Mouse (Mus musculus): ENCODE data around the gene Gtf2h3.
"Not testable (repeated sequence)": the region's sequence is repeated elsewhere in the genome, so short reads cannot be mapped to it uniquely, and the experiment has no call there.

Gene Gtf2h3

DNA sequence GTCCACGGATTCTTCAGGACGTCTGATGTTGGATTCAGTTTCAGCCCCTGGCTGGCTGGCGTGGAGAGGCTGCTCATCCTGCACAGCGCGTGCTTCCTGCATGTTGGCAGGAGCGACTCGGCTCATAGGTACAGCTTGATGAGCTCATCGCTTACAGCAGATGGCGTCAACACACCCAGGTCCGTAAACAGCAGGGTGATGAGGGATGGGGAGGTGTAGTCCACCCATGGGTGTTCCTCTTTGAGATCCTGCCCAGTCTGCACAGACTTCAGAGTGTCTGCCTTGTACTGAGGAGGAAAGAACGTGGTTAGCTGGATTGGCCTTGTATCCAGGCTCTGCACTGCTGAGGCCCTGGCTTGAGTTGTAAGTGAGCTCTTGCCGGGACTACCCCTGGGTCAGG, 7.9 kb upstream of the Gtf2h3 start:
- no peak for DNase-seq (ENCODE audit: low read depth, low spot score)

DNA sequence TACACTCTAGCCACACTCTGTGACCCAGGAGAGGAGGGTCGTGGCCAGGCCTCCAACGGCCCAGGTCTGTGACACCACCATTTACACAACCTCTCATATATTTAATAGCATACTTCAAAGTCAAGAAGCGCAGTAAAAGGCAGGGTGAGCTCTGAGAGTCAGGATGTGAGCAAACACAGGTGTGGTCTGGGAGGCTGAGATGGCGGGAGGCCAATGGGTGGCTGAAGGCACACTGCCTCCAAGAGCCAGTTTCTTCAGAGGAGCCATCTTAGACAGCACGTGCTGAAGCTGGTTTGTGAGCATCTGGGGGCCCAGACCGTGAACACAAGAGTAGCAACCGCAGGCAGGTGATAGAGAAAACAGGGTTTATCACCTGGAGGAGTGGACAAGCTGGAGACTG, 3.5 kb upstream of the Gtf2h3 start:
- no peak for DNase-seq (ENCODE audit: low read depth, low spot score)

DNA sequence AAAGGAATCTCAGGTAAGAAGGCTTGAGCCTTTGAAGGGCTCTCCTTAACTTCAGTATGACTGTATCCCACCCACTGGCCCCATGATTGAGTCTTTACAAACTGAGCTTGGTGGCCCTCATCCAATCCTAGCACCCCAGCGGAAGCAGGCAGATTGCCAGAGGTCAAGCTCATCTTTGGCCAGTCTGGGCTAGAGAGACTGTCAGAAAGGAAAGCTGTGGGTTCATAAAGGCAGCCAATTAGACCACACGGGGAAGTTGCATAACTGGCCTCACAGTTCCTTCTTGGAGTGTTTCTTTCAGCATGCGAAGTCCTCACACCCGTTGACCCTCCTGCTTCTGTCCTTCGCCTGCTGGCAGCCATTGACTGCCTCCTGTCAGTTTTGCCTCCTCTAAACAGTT, 3.6 kb downstream of the Gtf2h3 start:
- no peak for DNase-seq (ENCODE audit: low read depth, low spot score)

DNA sequence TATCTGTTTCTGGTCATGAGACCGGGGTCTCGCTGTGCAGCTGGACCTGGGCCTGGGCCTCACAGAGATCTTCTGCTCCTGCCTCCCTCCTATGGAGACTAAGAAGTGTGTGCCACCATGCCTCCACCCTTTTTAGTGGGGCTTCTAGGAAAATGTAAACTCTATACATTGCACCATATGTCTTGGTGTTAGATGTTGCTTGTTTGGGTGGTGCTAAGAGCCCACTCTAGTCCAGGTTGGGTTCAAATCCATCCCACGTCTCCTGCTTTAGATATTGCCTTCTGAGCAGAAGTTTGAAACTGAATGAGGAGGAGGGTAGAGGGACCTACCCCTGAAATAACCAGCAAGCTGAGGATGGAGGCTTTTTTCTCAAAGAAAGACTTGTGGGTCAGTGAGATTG, 13.8 kb downstream of the Gtf2h3 start:
- no peak for DNase-seq (ENCODE audit: low read depth, low spot score)

DNA sequence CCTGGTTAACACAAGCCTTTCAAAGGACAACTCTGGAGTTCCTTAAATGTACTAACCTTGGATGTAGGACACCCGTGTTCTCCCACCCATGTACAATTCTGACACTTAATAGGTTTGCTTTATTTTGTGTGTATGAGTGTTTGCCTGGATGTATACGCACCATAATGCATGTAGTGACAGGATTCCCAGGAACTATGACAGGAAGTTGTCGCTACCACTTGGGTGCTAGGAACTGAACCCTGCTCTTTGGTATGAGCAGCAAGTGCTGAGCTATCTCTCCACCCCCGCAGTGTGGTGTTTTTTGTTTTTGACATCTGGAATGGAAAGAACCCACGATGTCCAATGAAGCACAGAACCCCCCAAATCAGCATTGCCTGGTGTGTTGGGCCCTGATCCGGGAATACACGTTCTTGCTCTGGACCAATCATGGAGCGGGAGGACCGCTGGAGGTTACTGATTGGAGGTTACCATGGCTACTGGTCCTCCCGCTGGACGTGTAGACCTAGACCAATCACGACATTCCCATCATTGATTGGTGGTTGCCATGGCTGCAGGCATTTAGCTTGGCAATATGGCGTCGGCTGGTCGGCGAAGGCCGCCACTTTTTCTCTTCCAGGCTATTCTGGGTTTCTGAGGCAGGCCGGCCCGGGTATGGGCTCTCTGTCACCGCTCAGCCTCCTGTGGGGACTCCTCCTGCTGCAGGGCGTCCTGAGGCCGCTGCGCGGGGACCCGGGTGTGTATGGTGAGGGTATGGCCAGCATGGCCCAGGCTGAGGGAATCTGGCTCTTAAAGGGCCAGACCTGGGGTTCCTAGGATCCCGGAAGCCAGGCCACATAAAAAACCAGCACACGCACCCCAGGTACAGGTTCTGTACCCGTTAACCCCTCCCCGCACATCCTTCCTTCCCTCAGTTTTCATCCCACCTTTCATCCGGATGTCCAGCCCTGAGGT, 19.6 kb downstream of the Gtf2h3 start:
- peak; percentile 84 for DNase-seq (ENCODE audit: low read depth, low spot score)

DNA sequence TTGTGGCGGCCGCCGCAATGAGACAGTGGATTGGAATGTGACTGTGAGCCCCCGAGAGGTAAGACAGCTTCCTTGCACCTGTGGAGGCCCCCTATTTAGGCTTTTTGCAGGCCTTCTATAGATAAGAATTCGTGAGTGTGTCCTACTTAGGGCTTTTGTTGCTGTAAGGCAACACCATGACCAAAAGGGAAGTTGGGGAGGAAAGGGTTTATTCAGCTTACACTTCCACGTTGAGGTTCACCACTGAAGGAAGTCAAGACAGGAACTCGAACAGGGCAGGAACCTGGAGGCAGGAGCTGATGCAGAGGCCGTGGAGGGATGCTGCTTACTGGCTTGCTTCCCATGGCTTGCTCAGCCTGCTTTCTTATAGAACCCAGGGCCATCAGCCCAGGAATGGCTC, 20.8 kb downstream of the Gtf2h3 start:
- not testable (repeated sequence) for DNase-seq (ENCODE audit: low read depth, low spot score)

DNA sequence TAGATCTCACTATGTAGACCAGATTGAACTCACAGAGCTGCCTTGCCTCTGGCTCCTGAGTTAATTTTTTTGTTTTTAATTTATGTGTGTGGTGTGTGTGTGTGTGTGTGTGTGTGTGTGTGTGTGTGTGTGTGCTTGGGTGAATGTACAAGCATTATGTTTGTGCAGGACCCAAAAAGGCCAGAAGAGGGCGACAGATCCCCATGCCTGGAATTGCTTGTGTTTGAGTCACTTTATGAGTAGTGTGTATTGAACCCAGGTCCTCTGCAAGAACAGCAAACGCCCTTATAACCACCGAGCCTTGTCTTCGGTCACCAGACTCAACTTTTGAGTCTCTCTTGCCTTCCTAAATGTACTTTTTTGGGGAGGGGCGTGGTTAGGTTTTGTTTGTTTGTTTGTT, 23.4 kb downstream of the Gtf2h3 start:
- DNase-seq (ENCODE audit: low read depth, low spot score), result peak; percentile 69

DNA sequence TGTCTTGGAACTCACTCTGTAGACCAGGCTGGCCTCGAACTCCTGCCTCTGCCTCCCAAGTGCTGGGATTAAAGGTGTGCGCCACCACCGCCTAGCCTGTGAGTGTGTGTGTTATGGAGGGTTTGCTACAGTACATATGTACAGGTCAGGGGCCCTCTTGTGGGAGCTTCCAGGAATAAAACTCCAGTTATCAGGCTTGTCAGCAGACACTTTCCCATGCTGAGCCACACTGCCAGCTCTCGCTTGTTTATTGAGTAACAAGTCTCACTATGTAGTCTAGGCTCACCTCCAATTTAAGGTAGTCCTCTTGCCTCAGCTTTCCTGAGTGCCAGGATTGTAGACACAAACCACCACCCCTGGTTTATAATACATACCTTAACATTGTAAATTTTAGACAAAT, 25.4 kb downstream of the Gtf2h3 start:
- no peak for DNase-seq (ENCODE audit: low read depth, low spot score)

DNA sequence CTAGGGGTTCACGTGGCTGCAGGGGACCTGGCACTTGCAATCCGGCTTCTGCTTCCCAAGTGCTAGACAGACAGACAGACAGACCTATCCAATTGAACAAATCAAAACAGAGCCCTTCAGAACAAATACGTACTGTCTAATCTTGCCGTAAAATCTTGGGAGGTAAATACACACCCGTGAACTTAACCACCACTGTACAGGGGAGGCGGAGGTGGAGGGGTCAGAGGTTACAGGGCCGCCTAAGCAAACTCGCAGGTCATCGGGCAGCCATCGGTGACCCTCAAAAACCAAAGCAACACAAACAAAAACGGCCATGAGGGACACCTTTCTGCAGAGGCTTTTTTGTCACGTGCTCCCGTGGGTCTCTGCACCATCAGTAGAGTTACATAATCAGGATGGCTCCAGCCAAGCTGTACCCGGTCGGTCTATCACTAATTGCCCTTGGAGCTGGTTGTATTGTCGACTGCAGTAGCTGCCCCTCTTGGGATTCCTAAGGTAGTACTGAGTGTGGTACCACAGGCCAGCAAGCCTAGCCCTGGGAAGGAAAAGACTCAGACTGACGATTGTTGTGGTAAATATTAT, 26.2 kb downstream of the Gtf2h3 start:
- no peak for DNase-seq (ENCODE audit: low read depth, low spot score)

DNA sequence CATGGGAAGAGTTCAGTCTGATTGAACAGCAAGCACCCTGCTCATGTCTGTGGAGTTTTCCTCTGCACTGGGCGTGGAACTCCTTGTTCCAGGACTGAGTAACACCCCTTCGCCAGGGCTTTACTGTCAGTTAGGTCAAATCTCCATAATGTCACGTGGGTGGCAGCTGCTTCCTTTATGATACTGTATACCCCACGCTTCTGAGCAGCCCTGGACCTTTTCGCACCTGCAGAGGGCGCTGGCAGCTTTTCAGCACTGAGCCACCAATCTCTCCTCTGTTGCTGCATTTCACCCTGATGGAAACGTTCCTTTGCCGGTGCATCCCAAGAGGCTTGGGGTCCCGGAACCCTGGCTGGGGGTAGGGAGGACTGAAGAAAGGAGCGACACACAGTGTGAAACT, 32.0 kb downstream of the Gtf2h3 start:
- no peak for DNase-seq (ENCODE audit: low read depth, low spot score)

DNA sequence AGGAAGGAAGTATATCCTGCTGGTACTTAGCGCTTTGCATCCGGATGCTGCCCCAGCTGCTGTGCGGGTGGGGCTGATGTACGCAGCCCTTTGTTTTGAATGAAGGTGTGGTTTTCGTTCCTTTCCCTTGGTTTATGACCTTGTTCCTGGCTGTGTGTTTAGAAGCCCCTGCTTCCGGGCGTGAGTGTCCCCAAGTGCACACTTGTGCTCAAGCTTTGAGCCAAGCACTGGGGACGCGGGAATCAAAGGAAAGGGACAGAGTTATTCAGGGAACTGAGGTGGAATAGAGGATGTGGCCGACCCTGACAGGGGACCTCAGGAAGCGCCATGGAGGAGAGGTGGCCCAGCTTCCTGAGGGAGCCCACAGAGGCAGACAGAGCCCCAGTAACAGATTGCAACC, 35.8 kb downstream of the Gtf2h3 start:
- peak; percentile 56 for DNase-seq (ENCODE audit: low read depth, low spot score)

DNA sequence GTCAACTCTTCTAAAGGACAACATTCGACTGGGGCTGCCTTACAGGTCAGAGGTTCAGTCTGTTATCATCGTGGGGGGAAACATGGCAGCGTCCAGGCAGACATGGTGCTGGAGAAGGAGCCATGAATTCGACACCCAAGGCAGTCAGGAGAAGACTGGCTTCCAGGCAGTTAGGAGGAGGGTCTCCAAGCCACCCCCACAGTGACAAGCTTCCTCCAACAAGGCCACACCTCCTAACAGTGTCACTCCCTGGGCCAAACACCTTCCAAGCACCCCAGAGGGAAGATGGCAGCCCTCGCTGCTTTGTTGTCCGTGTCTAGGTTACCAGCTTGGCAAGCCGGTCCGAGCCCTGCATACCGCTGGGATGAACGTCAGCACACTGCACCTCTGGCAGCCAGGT, 39.8 kb downstream of the Gtf2h3 start:
- no peak for DNase-seq (ENCODE audit: low read depth, low spot score)

DNA sequence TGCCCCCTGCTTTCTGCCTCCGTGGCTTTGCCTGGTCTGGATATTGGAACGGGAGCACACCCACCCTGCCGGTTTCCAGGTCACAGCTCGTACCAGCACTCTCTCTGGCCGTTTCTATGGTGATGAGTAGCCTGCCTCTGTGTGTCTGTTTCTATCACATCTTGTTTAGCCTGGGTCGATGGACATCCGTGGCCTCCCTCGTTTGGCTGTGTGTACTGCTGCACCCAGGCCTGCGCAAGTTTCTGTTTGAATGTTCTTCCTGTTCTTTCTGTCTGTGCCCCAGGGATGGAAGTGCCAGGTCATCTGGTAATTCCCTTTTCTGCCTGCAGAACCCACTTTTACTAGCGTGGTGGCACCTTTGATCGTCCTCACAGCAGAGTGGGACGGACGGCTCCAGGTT, 42.4 kb downstream of the Gtf2h3 start:
- DNase-seq (ENCODE audit: low read depth, low spot score), result no peak

DNA sequence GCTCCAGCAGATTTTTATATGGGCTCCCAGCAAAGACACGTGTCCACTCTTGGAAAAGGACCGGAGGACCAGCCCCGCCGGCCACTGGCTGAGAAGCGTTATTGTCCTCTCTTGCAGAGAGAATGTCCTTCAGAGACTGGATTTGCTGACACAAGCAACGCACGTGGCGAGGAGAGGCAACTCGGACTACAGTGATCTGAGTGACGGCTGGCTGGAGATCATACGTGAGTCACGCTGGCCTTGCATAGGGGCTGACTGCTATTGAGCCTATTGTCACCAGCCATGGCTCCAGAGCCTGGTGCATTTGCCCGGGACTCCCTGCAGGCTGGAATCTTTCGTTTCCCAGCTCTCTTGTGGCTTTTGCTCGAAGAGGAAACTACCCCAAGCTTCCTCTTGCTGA, 44.0 kb downstream of the Gtf2h3 start:
- DNase-seq (ENCODE audit: low read depth, low spot score), result no peak

DNA sequence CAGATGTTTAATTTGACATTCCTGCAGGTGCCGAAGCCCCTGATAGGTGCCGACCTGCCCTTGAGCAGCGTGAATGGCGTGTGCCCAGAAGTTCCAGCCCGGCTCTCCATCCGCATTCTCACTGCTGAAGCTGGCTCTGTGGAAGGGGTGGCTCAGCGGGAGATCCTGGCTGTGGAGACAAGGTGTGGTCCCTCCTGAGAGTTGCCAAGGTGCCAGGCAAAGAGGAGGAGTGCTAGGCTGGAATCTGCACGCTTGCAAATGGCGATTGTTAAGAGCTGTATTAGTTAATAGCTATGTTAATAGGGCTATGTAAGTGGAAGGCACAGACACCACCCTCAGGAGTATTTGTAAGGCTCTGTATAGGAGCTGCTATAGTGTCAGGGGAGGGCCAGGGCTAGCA, 45.4 kb downstream of the Gtf2h3 start:
- no peak for DNase-seq (ENCODE audit: low read depth, low spot score)

DNA sequence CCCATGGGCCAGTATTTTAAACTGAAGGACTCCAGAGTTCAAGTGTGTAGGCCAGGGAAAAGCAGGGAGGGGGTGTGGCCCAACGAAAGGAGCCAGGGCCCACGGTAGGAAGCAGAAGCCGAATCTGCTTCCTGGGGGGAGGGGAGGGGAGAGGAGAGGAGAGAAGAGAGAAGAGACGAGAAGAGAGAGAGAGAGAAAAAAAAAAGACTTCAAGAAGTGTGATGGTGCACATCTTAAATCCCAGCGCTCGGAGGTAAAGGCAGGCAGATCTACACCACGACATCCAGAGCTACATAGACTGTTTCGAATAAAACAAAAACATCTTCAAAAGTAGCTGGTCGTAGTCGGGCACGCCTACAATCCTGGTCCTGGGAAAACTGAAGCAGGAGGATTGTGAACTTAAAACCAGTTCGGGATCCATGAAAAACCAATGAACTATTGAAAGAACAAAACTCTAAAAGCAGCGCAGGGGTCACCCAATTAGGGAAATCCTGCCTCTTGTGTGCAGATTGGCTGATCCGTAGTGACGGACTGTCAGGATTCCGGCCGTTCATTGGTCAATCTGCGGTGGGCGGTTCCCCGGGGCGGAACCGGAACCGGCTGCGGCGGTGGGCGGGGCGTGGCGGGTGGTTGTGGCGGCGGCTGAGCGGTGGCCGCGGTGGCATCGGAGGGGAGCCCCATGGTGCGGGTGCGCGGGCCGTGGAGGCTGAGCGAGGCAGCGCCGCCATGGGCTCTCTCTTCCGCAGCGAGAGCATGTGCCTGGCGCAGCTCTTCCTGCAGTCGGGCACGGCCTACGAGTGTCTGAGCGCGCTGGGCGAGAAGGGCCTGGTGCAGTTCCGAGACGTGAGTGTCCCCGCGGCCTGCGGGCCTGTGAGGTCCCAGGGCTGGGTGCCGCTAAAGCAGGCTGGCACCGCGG, 49.8 kb downstream of the Gtf2h3 start, which contains the start of gene Atp6v0a2:
Gene Atp6v0a2 (plus strand): TSS at position 129 of the 916 bp plus-strand sequence.
- DNase-seq (ENCODE audit: low read depth, low spot score), result peak; percentile 95

DNA sequence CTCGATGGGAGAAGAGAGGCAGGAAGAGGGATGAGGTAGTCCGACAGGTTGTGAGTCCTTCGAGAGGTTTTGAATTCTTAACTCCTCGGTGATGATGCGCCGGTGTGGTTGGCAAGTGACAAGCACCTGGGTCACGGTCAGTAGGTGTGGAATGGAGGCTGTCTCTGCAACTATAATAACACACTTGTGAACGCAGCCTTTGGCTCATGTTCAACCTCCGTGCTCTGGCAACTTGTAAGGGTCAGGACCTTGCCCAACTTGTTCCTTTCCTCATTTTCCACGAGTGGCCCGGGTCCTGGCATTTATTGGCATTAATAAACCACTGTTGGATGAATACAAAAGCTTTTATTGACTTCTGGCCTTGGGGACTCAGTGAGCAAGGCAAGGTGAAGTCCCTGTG, 50.7 kb downstream of the Gtf2h3 start:
- peak; percentile 32 for DNase-seq (ENCODE audit: low read depth, low spot score)

DNA sequence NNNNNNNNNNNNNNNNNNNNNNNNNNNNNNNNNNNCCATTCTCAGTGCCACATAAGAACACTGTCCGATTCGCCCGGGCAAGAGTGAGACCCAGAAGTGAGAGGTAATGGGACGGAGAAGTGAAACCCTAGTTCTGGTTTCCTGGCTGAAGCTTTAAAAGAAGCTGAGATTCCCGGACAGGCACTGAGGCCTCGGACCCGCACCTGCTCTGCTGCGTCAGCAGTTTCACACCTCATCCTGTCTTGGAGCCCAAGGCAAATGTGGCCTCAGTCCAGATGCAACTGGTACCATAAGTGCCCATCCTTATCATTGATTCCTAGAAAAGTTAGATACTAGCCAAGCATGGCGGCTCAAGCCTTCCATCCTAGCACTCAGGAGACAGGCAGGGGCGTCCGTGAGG, 52.7 kb downstream of the Gtf2h3 start:
- DNase-seq (ENCODE audit: low read depth, low spot score), result no peak

DNA sequence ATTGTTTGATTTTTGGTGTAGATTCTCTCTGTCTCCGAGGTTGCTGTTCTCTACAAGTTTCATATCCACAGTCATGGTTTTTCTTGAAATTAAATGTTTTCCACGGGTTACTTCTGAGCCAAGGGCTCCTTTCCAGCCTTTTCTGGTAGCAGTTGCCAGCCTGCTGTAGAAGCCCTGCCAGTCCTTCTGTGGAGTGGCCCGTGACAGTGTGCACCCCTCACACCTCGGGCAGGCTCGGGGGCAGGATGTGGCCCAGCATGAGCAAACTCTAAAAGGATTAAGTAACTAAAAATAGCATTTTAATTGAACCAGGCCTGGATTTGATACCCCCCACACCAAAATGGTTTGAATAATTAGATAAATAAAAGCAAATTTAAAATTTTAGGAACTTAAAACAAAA, 53.5 kb downstream of the Gtf2h3 start:
- no peak for DNase-seq (ENCODE audit: low read depth, low spot score)

DNA sequence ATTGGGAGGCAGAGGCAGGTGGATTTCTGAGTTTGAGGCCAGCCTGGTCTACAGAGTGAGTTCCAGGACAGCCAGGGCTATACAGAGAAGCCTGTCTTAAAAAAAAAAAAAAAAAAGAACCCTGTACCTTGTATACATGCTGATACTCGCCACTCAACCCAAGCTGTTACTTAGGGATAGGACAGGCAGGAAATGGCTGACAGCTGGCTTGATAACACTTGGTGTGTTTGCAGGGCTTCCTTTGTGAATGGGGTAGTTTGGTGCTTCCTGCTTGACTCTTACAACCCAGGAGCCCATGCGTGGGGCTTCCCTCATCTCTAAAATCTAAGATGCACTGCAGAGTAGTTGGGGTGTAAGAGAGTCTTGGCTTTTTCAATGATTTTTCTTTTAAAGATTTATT, 54.5 kb downstream of the Gtf2h3 start:
- peak; percentile 62 for DNase-seq (ENCODE audit: low read depth, low spot score)

DNA sequence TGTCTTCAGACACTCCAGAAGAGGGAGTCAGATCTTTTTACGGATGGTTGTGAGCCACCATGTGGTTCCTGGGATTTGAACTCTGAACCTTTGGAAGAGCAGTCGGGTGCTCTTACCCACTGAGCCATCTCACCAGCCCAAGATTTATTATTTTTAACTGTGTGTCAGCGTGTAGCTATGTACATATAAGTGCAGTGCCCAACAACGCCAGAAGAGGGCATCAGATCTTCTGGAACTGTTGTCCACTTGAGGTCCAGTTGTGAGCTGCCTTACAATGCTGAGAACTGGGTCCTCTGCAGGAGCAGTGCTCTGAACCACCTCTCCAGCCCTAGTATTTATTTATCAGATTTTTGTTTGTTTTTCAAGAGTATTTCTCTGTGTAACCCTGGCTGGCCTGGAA, 56.1 kb downstream of the Gtf2h3 start:
- DNase-seq (ENCODE audit: low read depth, low spot score), result not testable (repeated sequence)

DNA sequence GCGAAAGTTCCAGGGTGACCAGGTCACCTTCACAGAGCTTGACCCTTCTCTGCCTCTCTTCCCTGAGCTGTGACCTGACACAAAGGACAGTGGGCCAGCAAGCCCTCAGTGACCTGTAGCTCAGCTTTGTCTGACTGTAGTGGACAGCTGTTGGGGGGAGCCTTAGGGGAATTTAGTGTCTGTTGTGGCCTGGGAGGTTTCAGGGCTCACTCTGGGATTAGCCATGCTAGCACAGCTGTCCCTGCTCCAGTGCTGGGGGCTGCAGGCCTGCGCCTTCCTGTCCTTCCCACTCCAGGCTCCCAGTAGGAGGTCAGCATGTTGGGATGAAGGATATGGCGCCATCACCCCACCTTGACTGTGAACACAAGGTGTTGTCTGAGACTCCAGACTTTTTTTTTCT, 57.2 kb downstream of the Gtf2h3 start:
- no peak for DNase-seq (ENCODE audit: low read depth, low spot score)

Measured in CD4-positive helper T cell, adult 2 months (primary cell).